Mouse (Mus musculus) stomach, embryonic 15.5 days (tissue): ENCODE results near the gene Anapc5. TPM values are rescaled to one million over a fixed set of nuclear protein-coding genes. Genes with fewer than 3 reads are reported as not detected.

Experiments
- ATAC-seq: fragments of 200-750 bp; cut with Nextera tagmentation; 2 replicates; pipeline ENCODE4 v1.8.0; 2017; ENCODE audit warnings: low read depth, moderate number of reproducible peaks, moderate TSS enrichment; ENCODE audit not compliant: insufficient read depth, low FRiP score
- H3K27ac ChIP-seq: fragments of 300-500 bp; sonication (generic); 2 replicates; pipeline ENCODE4 v1.5.1; 2015; ENCODE audit warnings: mild to moderate bottlenecking, inconsistent platforms
- H3K27me3 ChIP-seq: fragments of 300-500 bp; sonication (generic); replicated peaks from 2 replicates; pipeline ENCODE4 v1.6.1; 2015; ENCODE audit warnings: inconsistent platforms
- H3K36me3 ChIP-seq: fragments of 300-500 bp; sonication (generic); 2 replicates; pipeline ENCODE4 v1.6.1; 2015; ENCODE audit warnings: inconsistent platforms
- H3K4me1 ChIP-seq: fragments of 300-500 bp; sonication (generic); 2 replicates; pipeline ENCODE4 v1.6.1; 2015; ENCODE audit warnings: inconsistent platforms
- H3K4me2 ChIP-seq: fragments of 300-500 bp; sonication (generic); 2 replicates; pipeline ENCODE4 v1.6.1; 2015; ENCODE audit warnings: mild to moderate bottlenecking, inconsistent platforms
- H3K4me3 ChIP-seq: fragments of 300-500 bp; sonication (generic); replicated peaks from 2 replicates; pipeline ENCODE4 v1.5.1; 2015; ENCODE audit warnings: inconsistent platforms
- H3K9ac ChIP-seq: fragments of 300-500 bp; sonication (generic); 2 replicates; pipeline ENCODE4 v1.6.1; 2015; ENCODE audit warnings: inconsistent platforms
- H3K9me3 ChIP-seq: fragments of 300-500 bp; sonication (generic); 2 replicates; pipeline ENCODE4 v1.6.1; 2016; ENCODE audit warnings: inconsistent platforms
- WGBS: fragments of 180-500 bp; shearing (Covaris S2); methylation state at CpG from one replicate; pipeline ENCODE4 v1.1.7; 2015; 5-methylcytosine and 5-hydroxymethylcytosine counted together
- polyA plus RNA-seq: library from polyadenylated mRNA; unstranded; fragments of >200 nt; fragmentation: Nextera tagmentation; extraction: Ambion mirVana; gene quantifications from 2 replicates; pipeline ENCODE4 v1.2.1, GENCODE M21; 2015

Gene Anapc5
- polyA plus RNA-seq, 1 experiment from 2014 or later: 384 TPM

DNA sequence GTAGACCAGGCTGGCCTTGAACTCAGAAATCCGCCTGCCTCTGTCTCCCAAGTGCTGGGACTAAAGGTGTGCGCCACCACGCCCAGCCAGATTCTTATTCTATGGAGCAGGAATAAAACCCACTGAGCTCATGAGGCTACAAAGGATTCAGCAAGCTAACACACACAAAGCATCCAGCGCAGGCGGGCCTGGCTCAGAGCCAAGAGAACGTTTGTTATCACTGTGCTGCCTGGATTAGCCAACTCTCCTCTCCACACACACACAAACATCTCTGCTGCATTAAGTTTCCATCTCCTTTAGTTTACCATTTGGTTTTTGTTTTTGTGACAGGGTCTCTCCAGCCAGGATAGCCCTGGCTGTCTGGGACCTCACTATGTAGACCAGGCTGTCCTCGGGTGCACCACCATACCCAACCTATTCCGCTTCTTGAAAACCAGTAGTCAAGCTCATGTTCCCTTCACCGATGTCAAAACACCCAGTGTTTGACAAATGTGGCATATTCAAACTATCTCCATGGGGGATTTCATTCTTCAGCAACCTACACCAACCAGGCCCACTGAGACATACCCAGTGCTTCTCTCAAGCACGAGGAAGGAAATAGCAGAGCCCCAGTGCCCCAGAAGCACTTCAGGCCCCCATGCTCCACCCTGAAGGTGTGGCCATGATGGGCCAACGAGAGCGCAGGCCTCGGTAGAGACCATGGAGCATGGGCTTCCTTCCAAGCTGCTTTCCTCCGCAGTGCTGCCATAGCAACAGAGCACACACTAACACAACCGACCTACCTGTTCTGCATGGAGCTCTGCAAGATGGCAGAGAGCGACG, 22.4 kb downstream of the Anapc5 start:
- H3K27ac ChIP-seq: 0 out of 2 replicates have a peak overlapping the region, but pooled peaks have one; percentile 14
- 55% methylated on average over 17 of the region's 17 CpGs for whole genome bisulfite sequencing

DNA sequence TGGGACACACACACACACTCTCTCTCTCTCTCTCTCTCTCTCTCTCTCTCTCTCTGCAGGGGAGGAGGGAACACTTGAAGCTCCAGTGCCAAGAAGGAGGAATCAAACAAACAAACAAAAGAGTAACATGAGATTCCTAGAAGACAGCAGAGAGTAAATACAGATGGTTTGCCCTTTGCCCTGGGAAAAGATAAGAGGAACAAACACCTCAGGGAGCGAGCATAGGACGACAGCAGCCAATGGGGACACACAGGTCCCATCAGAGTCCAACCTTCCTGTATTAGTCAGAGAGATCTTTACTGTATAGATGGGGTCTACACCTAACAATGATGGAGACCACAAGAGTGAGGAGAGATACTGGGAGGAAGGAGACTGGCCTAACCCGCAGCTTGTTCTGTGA, 23.3 kb downstream of the Anapc5 start:
- Histone ChIP-seq H3K27ac (no peak overlapping the region), H3K4me1 (peaks cover 14% of the 10 kb centered on the region; the same call in 1 of the 2 replicates), H3K4me3 (no peak overlapping the region), H3K27me3 (no peaks in the 10 kb centered on the region), H3K9ac (no peak overlapping the region), H3K4me2 (no peak overlapping the region), H3K9me3 (no peaks in the 10 kb centered on the region), H3K36me3 (peaks cover 73% of the 10 kb centered on the region)
- 63% methylated on average over 3 of the region's 3 CpGs for WGBS
- ATAC-seq: no peak

More for the DNA sequence above, 22.4 kb downstream of the Anapc5 start:
- ATAC-seq: peak; percentile 56
- Histone ChIP-seq H3K4me1 (peaks cover 14% of the 10 kb centered on the region; the same call in 1 of the 2 replicates), H3K36me3 (peaks cover 71% of the 10 kb centered on the region), H3K4me3 (no peak overlapping the region), H3K27me3 (no peaks in the 10 kb centered on the region), H3K9ac (no peak overlapping the region), H3K9me3 (no peaks in the 10 kb centered on the region), H3K4me2 (no peak overlapping the region)

DNA sequence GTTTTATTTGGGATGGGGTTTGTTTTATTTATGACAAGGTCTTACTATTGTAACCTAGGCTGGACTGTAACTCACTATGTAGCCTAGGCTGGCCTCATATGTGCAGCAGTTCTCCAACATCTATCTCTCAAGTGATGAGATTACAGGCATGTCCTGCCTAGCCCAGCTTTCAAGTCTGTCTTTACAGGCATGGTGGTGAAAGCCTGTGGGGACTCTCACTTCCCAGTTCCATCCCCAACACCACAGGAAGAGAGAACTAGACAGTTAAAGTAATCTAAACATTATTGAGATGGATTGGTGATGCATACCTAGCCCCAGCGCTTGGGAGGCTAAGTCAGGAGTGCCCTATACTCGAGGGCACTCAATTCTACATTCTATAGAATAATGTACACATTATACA, 32.4 kb downstream of the Anapc5 start:
- no peak overlapping the region for H3K27ac ChIP-seq
- H3K4me3 ChIP-seq: no peak overlapping the region
- 64% methylated on average over 2 of the region's 2 CpGs for WGBS
- no peaks in the 10 kb centered on the region for H3K9me3 ChIP-seq
- H3K9ac ChIP-seq: no peak overlapping the region
- no peak overlapping the region for H3K4me2 ChIP-seq
- no peak for ATAC-seq
- H3K27me3 ChIP-seq: no peaks in the 10 kb centered on the region
- peaks cover 39% of the 10 kb centered on the region for H3K36me3 ChIP-seq
- H3K4me1 ChIP-seq: no peaks in the 10 kb centered on the region

DNA sequence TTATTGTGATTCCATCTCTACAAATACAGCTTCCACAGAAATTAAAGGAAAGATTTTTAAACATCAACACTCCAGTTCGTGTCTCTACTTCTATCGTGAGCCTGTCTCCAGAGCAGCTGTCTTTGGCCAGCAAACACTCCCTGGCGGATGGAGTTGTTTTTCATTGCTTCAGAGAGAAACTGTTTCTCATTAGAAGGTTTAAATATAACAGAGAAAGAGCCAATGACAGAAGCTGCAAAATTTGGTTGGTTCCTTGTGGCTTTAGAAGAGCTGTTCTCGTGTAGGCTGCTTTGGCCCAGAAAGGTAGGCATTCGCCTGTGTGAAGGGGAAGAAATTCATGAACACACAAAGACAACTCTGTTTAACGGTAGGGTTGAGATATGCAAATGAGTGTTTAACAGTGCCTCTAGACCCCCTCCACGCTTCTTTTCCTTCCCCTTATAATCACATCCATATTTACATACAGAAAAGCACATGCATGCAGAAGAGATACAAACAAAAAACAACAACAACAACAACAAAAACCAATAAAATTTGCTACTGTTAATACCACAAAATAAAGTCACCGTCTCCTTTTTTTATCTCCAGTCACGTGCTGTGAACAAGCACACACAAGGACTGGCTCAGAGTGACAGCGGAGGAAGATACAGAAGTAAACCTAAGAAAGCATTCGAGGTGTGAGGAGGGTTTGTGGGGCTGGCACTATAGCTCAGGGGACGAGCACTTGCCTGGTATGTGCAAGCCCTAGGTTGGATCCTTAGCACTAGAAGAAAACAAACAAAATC, 34.9 kb downstream of the Anapc5 start:
- peaks cover 24% of the 10 kb centered on the region for H3K36me3 ChIP-seq
- WGBS: 60% methylated on average over 12 of the region's 12 CpGs
- H3K27me3 ChIP-seq: no peaks in the 10 kb centered on the region
- H3K4me1 ChIP-seq: no peaks in the 10 kb centered on the region
- no peaks in the 10 kb centered on the region for H3K9me3 ChIP-seq
- H3K4me3 ChIP-seq: no peak overlapping the region
- H3K27ac ChIP-seq: no peak overlapping the region
- no peak overlapping the region for H3K9ac ChIP-seq
- no peak for ATAC-seq
- H3K4me2 ChIP-seq: no peak overlapping the region

DNA sequence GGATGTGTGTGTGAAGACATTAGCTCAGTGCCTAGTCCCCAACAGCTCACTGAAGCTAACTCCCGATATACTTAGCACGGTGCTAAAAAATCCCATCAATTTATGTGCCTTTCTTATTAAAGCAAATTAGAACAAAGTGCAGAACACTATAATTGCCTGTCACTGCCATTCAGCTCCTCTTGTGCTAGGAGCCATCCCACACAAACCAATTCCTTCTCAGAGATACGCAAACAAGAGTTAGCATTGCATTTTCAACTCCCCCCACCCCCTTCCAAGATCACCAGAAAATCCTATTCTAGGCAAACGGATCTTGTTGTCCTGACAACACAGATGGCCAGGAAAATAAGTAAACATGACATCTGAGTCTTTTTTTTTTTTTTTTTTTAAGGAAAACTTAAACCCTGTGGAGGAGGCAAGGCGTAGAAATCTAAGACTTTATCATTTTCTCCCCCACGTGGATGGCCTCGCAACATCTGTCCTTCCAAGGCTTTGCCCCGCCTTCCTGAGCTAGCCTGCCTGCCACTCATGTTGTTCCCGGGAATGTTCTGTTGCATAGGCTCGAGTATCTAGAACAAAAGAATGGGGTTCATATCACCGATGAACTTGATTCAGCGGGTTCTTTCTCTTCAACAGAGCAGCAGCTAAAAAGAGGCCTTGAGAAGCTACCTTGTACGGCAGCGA, 37.3 kb downstream of the Anapc5 start:
- no peaks in the 10 kb centered on the region for H3K9me3 ChIP-seq
- no peaks in the 10 kb centered on the region for H3K27me3 ChIP-seq
- no peak overlapping the region for H3K9ac ChIP-seq
- no peak overlapping the region for H3K4me2 ChIP-seq
- peaks cover 17% of the 10 kb centered on the region; the same call in 1 of the 2 replicates for H3K36me3 ChIP-seq
- WGBS: 50% methylated on average over 14 of the region's 14 CpGs
- no peak overlapping the region for H3K4me3 ChIP-seq
- no peak overlapping the region for H3K27ac ChIP-seq
- no peak for ATAC-seq
- H3K4me1 ChIP-seq: no peaks in the 10 kb centered on the region

DNA sequence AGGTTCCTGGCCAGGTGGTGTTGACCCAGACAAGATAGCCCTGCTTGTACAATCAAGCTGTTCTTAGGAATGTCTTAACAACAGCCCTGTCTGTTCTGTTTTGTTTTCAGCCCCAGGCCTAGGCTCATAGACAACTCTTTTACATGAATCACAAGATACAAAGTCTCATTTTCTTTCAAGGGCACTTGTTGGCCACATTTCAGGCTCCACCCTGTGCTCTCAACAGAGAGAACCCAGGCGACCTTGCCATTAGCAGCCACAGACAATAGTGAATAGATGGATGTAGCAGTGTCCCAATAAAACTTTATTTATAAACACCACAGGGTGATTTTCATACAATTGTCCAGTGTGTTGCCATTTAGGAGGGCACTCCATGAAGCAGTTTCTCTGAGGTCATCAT, 39.1 kb downstream of the Anapc5 start:
- H3K9me3 ChIP-seq: no peaks in the 10 kb centered on the region
- H3K4me2 ChIP-seq: no peak overlapping the region
- H3K27me3 ChIP-seq: no peaks in the 10 kb centered on the region
- ATAC-seq: no peak
- WGBS: 39% methylated on average over 1 of the region's 1 CpGs
- H3K4me3 ChIP-seq: no peak overlapping the region
- peaks cover 8% of the 10 kb centered on the region; the same call in 1 of the 2 replicates for H3K4me1 ChIP-seq
- H3K27ac ChIP-seq: no peak overlapping the region
- H3K36me3 ChIP-seq: 0 out of 2 replicates have a peak, but pooled peaks cover 2% of the 10 kb centered on the region
- no peak overlapping the region for H3K9ac ChIP-seq

DNA sequence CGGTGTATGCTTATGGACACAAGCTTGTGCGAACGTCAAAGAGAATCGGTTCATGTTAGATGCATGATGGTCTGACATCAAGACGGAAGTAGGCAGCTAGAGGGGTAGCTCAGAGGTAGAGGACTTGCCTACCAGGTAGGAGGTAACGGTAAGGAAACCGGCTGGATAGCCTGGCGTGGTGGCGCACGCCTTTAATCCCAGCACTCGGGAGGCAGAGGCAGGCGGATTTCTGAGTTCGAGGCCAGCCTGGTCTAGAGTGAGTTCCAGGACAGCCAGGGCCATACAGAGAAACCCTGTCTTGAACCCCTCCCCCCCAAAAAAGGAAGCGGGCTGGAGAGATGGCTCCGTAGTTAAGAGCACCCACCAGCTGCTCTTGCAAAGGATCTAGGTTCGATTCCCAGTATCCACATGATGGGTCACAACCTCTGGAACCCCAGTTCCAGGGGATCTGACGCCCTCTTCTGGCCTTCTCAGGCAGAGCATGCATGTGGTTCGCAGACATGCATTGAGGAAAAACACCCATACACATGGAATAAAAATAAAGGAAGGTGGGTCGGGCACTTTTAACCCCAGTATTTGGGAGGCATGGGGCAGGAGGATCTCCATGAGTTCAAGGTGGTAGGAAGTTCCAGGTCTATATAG, 40.2 kb downstream of the Anapc5 start:
- Histone ChIP-seq H3K9me3 (no peaks in the 10 kb centered on the region), H3K4me2 (no peak overlapping the region), H3K4me3 (no peak overlapping the region), H3K4me1 (peaks cover 8% of the 10 kb centered on the region; the same call in 1 of the 2 replicates), H3K36me3 (0 out of 2 replicates have a peak, but pooled peaks cover 2% of the 10 kb centered on the region), H3K9ac (no peak overlapping the region), H3K27me3 (no peaks in the 10 kb centered on the region), H3K27ac (no peak overlapping the region)
- 86% methylated on average over 19 of the region's 19 CpGs for WGBS
- ATAC-seq: no peak

DNA sequence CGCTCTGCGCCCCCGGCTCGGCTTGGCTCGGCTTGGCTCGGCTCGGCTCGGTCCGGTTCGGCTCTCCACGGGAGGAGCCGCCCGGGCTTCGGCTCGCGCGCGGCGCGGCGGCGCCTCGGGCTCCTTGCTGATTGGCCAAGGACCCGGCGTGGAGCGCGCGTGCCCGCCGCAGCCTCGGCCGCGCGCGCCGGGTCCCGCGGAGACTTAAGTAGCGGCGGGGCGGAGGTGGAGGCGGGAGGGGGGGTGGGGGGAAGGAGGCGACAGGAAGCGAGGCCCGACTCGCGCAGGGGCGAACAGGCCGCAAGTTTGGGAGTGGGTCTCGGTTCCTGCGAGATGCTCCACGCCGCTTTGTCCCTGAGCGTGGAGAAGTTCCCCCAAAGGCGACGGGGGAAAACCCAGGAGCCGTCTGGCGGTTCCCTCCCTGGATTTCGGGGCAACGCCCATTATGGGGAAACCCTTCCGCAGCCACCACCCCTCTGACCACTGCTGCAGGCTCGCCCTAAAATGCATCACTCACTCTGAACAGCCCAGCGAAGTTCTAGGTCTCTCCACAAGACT, 41.8 kb downstream of the Anapc5 start, which contains the start of gene Camkk2:
Gene Camkk2, minus strand, starts transcription at position 133 of the 558 bp plus-strand sequence.
- H3K27me3 ChIP-seq: no peaks in the 10 kb centered on the region
- peak within 1 kb of the TSS; percentile 69 for H3K9ac ChIP-seq
- peak within 1 kb of the TSS; percentile 86 for H3K4me2 ChIP-seq
- H3K36me3 ChIP-seq: no peaks in the 10 kb centered on the region
- H3K4me1 ChIP-seq: peaks cover 8% of the 10 kb centered on the region; the same call in 1 of the 2 replicates
- H3K9me3 ChIP-seq: no peaks in the 10 kb centered on the region
- peak; percentile 79 for ATAC-seq
- peak within 1 kb of the TSS; percentile 83 for H3K4me3 ChIP-seq
- under 1% methylated on average over 54 of the region's 63 CpGs for WGBS
- peak within 1 kb of the TSS; percentile 82 for H3K27ac ChIP-seq

DNA sequence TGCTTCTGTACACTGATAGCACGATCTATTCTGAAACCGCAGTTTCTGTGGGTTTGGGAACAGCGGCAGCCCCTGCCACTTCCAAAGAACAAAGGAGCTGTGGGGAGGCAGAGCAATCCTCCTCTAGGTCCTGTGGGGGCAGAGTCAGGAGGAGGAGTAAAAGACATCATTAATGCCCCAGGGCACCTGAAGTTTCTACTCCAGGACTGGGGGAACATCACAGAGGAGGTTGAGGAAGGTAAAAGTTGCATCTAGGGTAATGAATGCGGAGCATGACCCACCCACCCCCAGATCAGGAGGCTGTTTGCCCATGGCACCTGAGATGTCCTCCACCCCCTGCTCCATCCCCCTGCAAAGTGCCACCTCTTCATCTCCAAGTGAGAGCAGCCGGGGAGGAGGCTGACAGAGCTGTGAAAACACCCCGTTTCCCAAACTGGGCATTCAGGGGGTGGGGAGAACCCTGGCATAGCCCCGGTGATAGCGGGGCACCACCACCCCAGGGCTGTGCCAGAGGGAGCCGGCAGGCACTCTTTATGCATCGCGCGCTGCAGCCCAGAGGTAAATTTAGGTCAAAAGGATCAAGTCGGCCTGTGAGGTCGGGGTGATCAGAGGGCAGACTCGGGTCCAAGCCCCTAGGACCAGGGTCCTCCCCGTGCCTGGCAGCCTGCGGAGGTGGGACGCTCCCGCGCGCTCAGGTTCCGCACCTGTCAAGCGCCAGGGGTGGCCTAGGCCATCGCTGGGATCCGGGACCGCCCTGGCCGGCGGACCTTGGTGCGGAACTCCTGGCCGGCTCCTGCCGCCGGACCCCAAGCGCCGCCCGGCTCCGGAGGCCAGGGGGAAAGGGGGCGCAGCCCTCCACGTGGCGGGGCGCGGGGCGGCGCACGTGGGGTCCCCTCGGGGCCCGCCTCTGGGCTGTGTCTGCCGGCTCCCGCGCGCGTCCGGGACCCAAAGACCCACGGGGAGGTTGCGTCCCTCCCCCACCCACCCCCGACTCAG, 42.6 kb downstream of the Anapc5 start:
- H3K4me3 ChIP-seq: peak overlapping the region; percentile 83
- no peaks in the 10 kb centered on the region for H3K27me3 ChIP-seq
- no peaks in the 10 kb centered on the region for H3K36me3 ChIP-seq
- peaks cover 8% of the 10 kb centered on the region; the same call in 1 of the 2 replicates for H3K4me1 ChIP-seq
- WGBS: 2% methylated on average over 43 of the region's 55 CpGs
- peak overlapping the region; percentile 61; the same call in 1 of the 2 replicates for H3K27ac ChIP-seq
- H3K4me2 ChIP-seq: peak overlapping the region; percentile 86
- peak; percentile 56 for ATAC-seq
- peak overlapping the region; percentile 69 for H3K9ac ChIP-seq
- H3K9me3 ChIP-seq: no peaks in the 10 kb centered on the region

DNA sequence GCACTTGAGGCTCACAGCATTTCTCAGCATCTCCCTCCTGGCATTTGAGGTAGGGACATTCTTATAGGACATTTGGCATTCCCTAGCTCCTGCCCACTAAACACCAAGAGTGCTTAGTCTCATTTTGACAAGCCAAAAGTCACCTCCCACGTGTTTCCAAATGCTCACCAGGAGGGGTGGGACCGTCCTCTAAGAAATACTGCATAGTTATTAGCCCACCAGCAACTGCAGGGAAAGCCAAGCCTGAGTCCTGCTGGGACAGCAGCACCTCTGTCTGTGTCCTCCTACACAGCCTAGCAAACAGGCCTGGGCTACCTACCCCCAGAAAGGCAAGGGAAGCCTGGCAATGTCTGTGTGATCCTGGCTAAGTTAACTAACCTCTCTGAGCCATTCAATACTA, 43.8 kb downstream of the Anapc5 start:
- Histone ChIP-seq H3K4me1 (peaks cover 8% of the 10 kb centered on the region; the same call in 1 of the 2 replicates), H3K9ac (no peak overlapping the region), H3K27me3 (no peaks in the 10 kb centered on the region), H3K4me2 (no peak overlapping the region), H3K36me3 (no peaks in the 10 kb centered on the region), H3K4me3 (no peak overlapping the region), H3K9me3 (no peaks in the 10 kb centered on the region), H3K27ac (no peak overlapping the region)
- WGBS: 57% methylated on average over 2 of the region's 2 CpGs
- ATAC-seq: no peak
